Mouse (Mus musculus): ENCODE data around the gene Aak1. TPM values are rescaled to one million over a fixed set of nuclear protein-coding genes. Genes with fewer than 3 reads are reported as not detected.
A peak's percentile ranks its signal among the peaks of the same experiment; 100 is the strongest.

The Aak1 gene
- total and polyA plus RNA-seq, 2 experiments: 2.6 to 7.2 TPM

DNA sequence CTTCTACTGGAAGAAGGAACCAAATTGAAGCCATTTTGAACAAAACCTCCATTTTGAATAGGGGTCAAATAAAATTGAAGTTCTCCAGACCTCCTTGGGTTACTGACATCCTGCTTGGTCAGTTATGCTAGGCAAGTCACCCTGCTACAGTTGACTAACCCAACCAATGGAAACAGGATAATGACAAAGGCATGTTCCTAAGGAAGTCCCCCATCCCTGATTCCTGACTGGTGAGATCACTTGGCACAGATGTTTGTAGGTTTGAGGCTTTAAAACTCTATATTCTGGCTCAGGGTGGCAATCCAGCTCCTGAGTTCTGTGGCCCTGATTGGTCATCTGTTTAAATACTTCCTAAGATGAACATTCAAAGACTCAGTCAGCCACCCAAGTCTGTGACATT lies 156.3 kb downstream of the Aak1 start:
- TF ChIP-seq CTCF (IDR thresholded peaks at IDR 0.05; ENCODE audit: low read depth, low read length) (no peak), POLR2A (IDR thresholded peaks at IDR 0.05; ENCODE audit: extremely low read depth, insufficient read depth, low read length) (no peak)
- Histone ChIP-seq H3K79me2 (ENCODE audit: control insufficient read depth, insufficient read depth, low read length) (peaks cover 1% of the 10 kb centered on the region; the same call in 1 of the 2 replicates), H3K27me3 (ENCODE audit: control insufficient read depth, insufficient read depth, low read length) (no peaks in the 10 kb centered on the region), H3K27ac (replicated peaks; ENCODE audit: insufficient read depth, low read depth, low read length) (no peak overlapping the region), H3K9ac (ENCODE audit: low read depth, low read length) (no peak overlapping the region), H3K4me1 (ENCODE audit: control insufficient read depth, insufficient read depth, low read length) (peaks cover 13% of the 10 kb centered on the region), H3K36me3 (ENCODE audit: control insufficient read depth, insufficient read depth, low read length) (no peaks in the 10 kb centered on the region), H3K4me3 (ENCODE audit: insufficient read depth, low read depth, low read length) (no peak overlapping the region)
- DNase-seq (ENCODE audit: extremely low read depth, low read depth, low spot score): no peak

DNA sequence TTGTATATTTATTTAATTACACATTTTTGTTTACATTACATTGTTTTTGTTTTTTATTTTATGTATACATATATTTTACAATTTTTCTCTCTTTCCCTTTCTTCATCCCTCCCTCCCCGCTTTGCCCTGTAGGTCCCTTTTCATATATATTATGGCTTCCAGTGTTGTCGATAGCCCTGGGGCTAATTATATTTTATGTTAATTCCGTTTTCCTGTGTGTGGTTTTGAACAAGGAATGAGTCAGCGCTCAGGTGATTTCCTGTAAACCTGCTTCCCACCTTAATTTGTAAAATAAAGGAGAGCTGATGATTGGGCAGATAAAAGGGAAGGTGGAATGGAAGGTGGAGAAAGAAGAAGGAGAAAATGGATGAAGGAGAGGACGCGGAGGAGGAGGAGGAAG lies 159.6 kb downstream of the Aak1 start, which contains the start of gene Nfu1:
Gene Nfu1 (plus strand): TSS at position 350 of the 400 bp plus-strand sequence.
- Histone ChIP-seq H3K79me2 (ENCODE audit: control insufficient read depth, insufficient read depth, low read length) (peaks cover 5% of the 10 kb centered on the region; the same call in 1 of the 2 replicates), H3K27ac (replicated peaks; ENCODE audit: insufficient read depth, low read depth, low read length) (peak within 1 kb of the TSS; percentile 93), H3K4me1 (ENCODE audit: control insufficient read depth, insufficient read depth, low read length) (peaks cover 6% of the 10 kb centered on the region), H3K9ac (ENCODE audit: low read depth, low read length) (peak within 1 kb of the TSS; percentile 98), H3K4me3 (ENCODE audit: insufficient read depth, low read depth, low read length) (peak within 1 kb of the TSS; percentile 98), H3K27me3 (ENCODE audit: control insufficient read depth, insufficient read depth, low read length) (no peaks in the 10 kb centered on the region), H3K36me3 (ENCODE audit: control insufficient read depth, insufficient read depth, low read length) (0 out of 2 replicates have a peak, but pooled peaks cover 2% of the 10 kb centered on the region)
- TF ChIP-seq POLR2A (IDR thresholded peaks at IDR 0.05; ENCODE audit: extremely low read depth, insufficient read depth, low read length): no peak
- no peak for TF ChIP-seq CTCF (IDR thresholded peaks at IDR 0.05; ENCODE audit: low read depth, low read length)
- 90% methylated on average over 6 of the region's 6 CpGs for WGBS
- DNase-seq (ENCODE audit: extremely low read depth, low read depth, low spot score): no peak

DNA sequence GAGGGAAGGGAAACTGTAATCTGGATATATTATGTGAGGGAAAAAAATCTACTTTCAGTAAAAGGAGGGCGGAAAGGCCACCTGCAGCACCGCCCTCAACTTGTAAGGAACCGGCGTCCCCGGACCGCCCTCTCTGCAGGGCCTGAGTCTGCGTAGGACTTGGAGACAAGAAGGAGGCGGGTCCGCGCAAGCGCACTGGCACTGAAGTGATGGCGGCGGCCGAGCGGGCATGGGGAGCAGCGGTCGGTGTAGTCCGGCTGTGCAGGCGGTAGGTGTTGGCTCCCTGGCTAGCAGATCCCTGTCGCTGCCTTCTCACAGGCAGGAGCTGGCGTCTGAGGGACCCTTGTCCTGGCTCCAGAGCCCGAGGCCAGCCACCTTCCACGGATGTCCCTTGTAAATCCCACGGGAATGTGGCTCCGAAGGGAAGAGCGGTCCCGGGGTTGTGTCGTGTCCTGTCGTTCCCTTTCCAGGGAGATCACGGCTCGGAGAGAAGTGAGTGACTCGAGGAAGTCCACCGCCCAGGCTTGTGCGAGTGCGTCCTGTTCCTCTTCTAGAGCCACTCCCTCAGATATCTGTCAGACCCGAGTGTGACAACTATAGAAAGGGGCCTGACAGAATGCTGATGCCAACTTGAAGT lies 160.5 kb downstream of the Aak1 start:
- H3K27me3 ChIP-seq (ENCODE audit: control insufficient read depth, insufficient read depth, low read length): no peaks in the 10 kb centered on the region
- peak; percentile 81 for DNase-seq (ENCODE audit: extremely low read depth, low read depth, low spot score)
- H3K27ac ChIP-seq (replicated peaks; ENCODE audit: insufficient read depth, low read depth, low read length): peak overlapping the region; percentile 93
- peak overlapping the region; percentile 98 for H3K9ac ChIP-seq (ENCODE audit: low read depth, low read length)
- peaks cover 5% of the 10 kb centered on the region; the same call in 1 of the 2 replicates for H3K79me2 ChIP-seq (ENCODE audit: control insufficient read depth, insufficient read depth, low read length)
- H3K4me1 ChIP-seq (ENCODE audit: control insufficient read depth, insufficient read depth, low read length): peaks cover 6% of the 10 kb centered on the region
- under 1% methylated on average over 36 of the region's 36 CpGs for WGBS
- peak overlapping the region; percentile 98 for H3K4me3 ChIP-seq (ENCODE audit: insufficient read depth, low read depth, low read length)
- no peak for TF ChIP-seq CTCF (IDR thresholded peaks at IDR 0.05; ENCODE audit: low read depth, low read length)
- TF ChIP-seq POLR2A (IDR thresholded peaks at IDR 0.05; ENCODE audit: extremely low read depth, insufficient read depth, low read length): peak; percentile 87
- peaks cover 4% of the 10 kb centered on the region; the same call in 1 of the 2 replicates for H3K36me3 ChIP-seq (ENCODE audit: control insufficient read depth, insufficient read depth, low read length)

DNA sequence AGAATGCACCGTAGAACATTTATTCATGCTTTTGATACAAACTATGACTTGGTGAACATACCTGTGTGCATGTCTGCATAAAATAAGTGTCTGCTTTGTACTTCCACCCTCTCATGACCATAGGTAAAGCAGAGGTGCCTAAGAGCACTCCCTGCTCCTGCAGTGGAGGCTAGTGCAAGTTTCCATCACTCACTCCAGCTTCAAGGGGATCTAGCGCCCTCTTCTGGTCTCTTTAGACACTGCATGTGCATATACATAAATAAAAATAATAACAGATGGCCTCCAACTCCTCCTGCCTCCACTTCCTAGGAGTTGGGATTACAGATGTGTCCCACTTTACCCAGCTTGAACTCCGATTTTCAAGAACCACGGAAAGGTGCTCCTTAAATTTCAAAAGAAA lies 167.6 kb downstream of the Aak1 start:
- 73% methylated on average over 4 of the region's 4 CpGs for WGBS
- no peak overlapping the region for H3K9ac ChIP-seq (ENCODE audit: low read depth, low read length)
- H3K79me2 ChIP-seq (ENCODE audit: control insufficient read depth, insufficient read depth, low read length): peaks cover 2% of the 10 kb centered on the region; the same call in 1 of the 2 replicates
- no peaks in the 10 kb centered on the region for H3K27me3 ChIP-seq (ENCODE audit: control insufficient read depth, insufficient read depth, low read length)
- peaks cover 35% of the 10 kb centered on the region for H3K36me3 ChIP-seq (ENCODE audit: control insufficient read depth, insufficient read depth, low read length)
- H3K27ac ChIP-seq (replicated peaks; ENCODE audit: insufficient read depth, low read depth, low read length): no peak overlapping the region
- peak; percentile 49 for DNase-seq (ENCODE audit: extremely low read depth, low read depth, low spot score)
- no peaks in the 10 kb centered on the region for H3K4me1 ChIP-seq (ENCODE audit: control insufficient read depth, insufficient read depth, low read length)
- no peak overlapping the region for H3K4me3 ChIP-seq (ENCODE audit: insufficient read depth, low read depth, low read length)
- TF ChIP-seq POLR2A (IDR thresholded peaks at IDR 0.05; ENCODE audit: extremely low read depth, insufficient read depth, low read length) (no peak), CTCF (IDR thresholded peaks at IDR 0.05; ENCODE audit: low read depth, low read length) (peak; percentile 63)

DNA sequence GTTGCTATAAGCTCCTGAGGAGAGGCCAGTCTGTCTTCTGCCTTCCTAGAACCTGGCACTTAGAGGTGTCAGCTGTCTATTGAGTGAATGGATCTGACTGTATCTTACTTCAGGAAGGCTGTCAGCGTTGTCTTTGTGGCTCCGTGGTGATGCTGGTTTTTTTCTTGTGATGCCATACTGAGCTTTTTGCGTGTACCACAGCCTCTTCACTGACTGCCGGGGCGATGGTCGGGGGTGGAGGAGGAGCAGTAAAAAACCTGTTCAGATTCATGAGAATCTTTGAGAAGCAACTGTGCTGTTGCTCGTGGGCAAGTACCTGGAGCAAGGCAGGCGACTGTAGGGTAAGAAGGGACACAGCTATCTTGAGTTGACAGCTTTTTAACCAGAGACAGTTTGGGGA lies 169.6 kb downstream of the Aak1 start:
- no peaks in the 10 kb centered on the region for H3K79me2 ChIP-seq (ENCODE audit: control insufficient read depth, insufficient read depth, low read length)
- no peaks in the 10 kb centered on the region for H3K27me3 ChIP-seq (ENCODE audit: control insufficient read depth, insufficient read depth, low read length)
- no peak for DNase-seq (ENCODE audit: extremely low read depth, low read depth, low spot score)
- 96% methylated on average over 8 of the region's 8 CpGs for WGBS
- H3K9ac ChIP-seq (ENCODE audit: low read depth, low read length): no peak overlapping the region
- TF ChIP-seq CTCF (IDR thresholded peaks at IDR 0.05; ENCODE audit: low read depth, low read length): no peak
- no peak for TF ChIP-seq POLR2A (IDR thresholded peaks at IDR 0.05; ENCODE audit: extremely low read depth, insufficient read depth, low read length)
- peaks cover 43% of the 10 kb centered on the region for H3K36me3 ChIP-seq (ENCODE audit: control insufficient read depth, insufficient read depth, low read length)
- H3K4me1 ChIP-seq (ENCODE audit: control insufficient read depth, insufficient read depth, low read length): no peaks in the 10 kb centered on the region
- H3K4me3 ChIP-seq (ENCODE audit: insufficient read depth, low read depth, low read length): no peak overlapping the region
- H3K27ac ChIP-seq (replicated peaks; ENCODE audit: insufficient read depth, low read depth, low read length): no peak overlapping the region

DNA sequence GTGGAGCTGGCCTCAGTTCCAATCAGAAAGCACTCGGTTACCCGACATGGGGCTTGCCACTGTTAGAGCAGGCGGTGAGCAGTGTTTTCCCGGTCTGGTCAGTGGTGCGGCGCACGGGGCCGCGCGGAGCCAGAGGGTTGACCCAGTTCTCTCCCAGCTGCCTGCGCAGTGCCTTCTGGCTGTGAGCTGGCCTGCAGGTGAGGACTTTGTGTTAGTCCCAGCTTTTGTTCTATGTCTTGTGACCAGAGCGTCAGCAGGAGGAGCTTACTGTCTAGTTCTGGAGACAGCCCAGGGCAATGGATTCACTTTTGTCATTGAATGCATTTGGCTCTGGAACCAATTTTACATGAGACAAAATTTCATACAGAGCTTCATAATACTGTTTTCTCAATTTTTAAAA lies 172.5 kb downstream of the Aak1 start:
- no peak for TF ChIP-seq POLR2A (IDR thresholded peaks at IDR 0.05; ENCODE audit: extremely low read depth, insufficient read depth, low read length)
- TF ChIP-seq CTCF (IDR thresholded peaks at IDR 0.05; ENCODE audit: low read depth, low read length): no peak
- Histone ChIP-seq H3K9ac (ENCODE audit: low read depth, low read length) (no peak overlapping the region), H3K4me1 (ENCODE audit: control insufficient read depth, insufficient read depth, low read length) (peaks cover under 1% of the 10 kb centered on the region; the same call in 1 of the 2 replicates), H3K27me3 (ENCODE audit: control insufficient read depth, insufficient read depth, low read length) (no peaks in the 10 kb centered on the region), H3K27ac (replicated peaks; ENCODE audit: insufficient read depth, low read depth, low read length) (no peak overlapping the region), H3K4me3 (ENCODE audit: insufficient read depth, low read depth, low read length) (no peak overlapping the region), H3K36me3 (ENCODE audit: control insufficient read depth, insufficient read depth, low read length) (peaks cover 45% of the 10 kb centered on the region), H3K79me2 (ENCODE audit: control insufficient read depth, insufficient read depth, low read length) (no peaks in the 10 kb centered on the region)
- WGBS: 98% methylated on average over 12 of the region's 12 CpGs
- DNase-seq (ENCODE audit: extremely low read depth, low read depth, low spot score): no peak
